Mouse (Mus musculus) cerebellum, adult 2 months (tissue): ENCODE data around the gene Zfp365.

Experiments
- CTCF ChIP-seq: fragments of 200-500 bp; IDR thresholded peaks from 2 replicates; pipeline ENCODE4 v1.5.1; 2011; ENCODE audit warnings: low read depth, mild to moderate bottlenecking, control low read depth, low read length, moderate library complexity, borderline replicate concordance; ENCODE audit not compliant: insufficient read depth
- POLR2A ChIP-seq: fragments of 200-500 bp; IDR thresholded peaks from 2 replicates; pipeline ENCODE4 v1.6.1; 2011; ENCODE audit warnings: low read length, control low read depth, borderline replicate concordance; ENCODE audit not compliant: insufficient read depth

GRCm38 (mm10) chr10:67912337-67912776 lies at the start of gene Zfp365:
- no peak for TF ChIP-seq CTCF
- 0 out of 2 replicates have a peak, but pooled peaks have one; percentile 12 for TF ChIP-seq POLR2A
